Mouse (Mus musculus) adrenal gland, postnatal 36 days (tissue): ENCODE results near the gene Clpx. TPM values are rescaled to one million over a fixed set of nuclear protein-coding genes. Genes with fewer than 3 reads are reported as not detected.

ENCODE experiments used
- DNase-seq, 2 experiments: peaks; one replicate each; pipeline ENCODE4 v3.0.0; 2021; ENCODE audit warnings: mixed read lengths in 1 of 2
- total RNA-seq, 2 experiments: library from RNA; stranded (reverse); gene quantifications; 2 replicates each; pipeline ENCODE4 v1.2.3; 2021

The Clpx gene
- total RNA-seq, 2 experiments from 2014 or later = 65.6 to 75.8 TPM

- peak; percentile 51 to 65 for DNase-seq
These were observed 52.5 kb downstream of the Clpx start for GRCm38 (mm10) chr9:65346476-65347111.

- no peak for DNase-seq
These were observed 53.2 kb downstream of the Clpx start for GRCm38 (mm10) chr9:65347112-65347850.

GRCm38 (mm10) chr9:65353251-65353650 is 59.2 kb downstream of the Clpx start:
- peak in 1 of 2 experiments; percentile 20 for DNase-seq

GRCm38 (mm10) chr9:65356561-65356960 is 62.5 kb downstream of the Clpx start:
- DNase-seq = no peak

GRCm38 (mm10) chr9:65356971-65357370 is 62.9 kb downstream of the Clpx start:
- DNase-seq = peak; percentile 76 to 79

- no peak for DNase-seq
These were observed 65.0 kb downstream of the Clpx start for GRCm38 (mm10) chr9:65358956-65359480.

- no peak for DNase-seq
These were observed 66.8 kb downstream of the Clpx start, which contains the start of gene Ubap1l for GRCm38 (mm10) chr9:65360641-65361448. Gene Ubap1l, plus strand, starts transcription at chr9:65361041.

GRCm38 (mm10) chr9:65363684-65364083 is 69.6 kb downstream of the Clpx start:
- DNase-seq = no peak

GRCm38 (mm10) chr9:65365721-65366120 is 71.7 kb downstream of the Clpx start:
- no peak for DNase-seq

- DNase-seq = no peak
These were observed 77.7 kb downstream of the Clpx start for GRCm38 (mm10) chr9:65371756-65372155.

- DNase-seq = peak; percentile 42 to 64
These were observed 78.4 kb downstream of the Clpx start for GRCm38 (mm10) chr9:65372449-65372848.

- DNase-seq = peak in 1 of 2 experiments; percentile 22
These were observed 80.6 kb downstream of the Clpx start for GRCm38 (mm10) chr9:65374468-65375162.

- peak in 1 of 2 experiments; percentile 54 for DNase-seq
These were observed 81.3 kb downstream of the Clpx start for GRCm38 (mm10) chr9:65375163-65375934.

Other genes starting within 250 kb of the Clpx start
- 10 to 100 TPM; 31.8 to 32.6 TPM for gene Igdcc4, start 192.8 kb upstream of the Clpx start, total RNA-seq
- gene Igdcc3, start 153.1 kb upstream of the Clpx start, total RNA-seq = 1 to 10 TPM; 1.2 to 1.9 TPM
- gene Parp16, start 98.9 kb upstream of the Clpx start, total RNA-seq = 10 to 100 TPM; 11.8 to 21.2 TPM
- 1 to 10 TPM; 4.7 to 6.2 TPM for gene Cilp, start 29.1 kb upstream of the Clpx start, total RNA-seq
- 10 to 100 TPM; 17.8 to 18.6 TPM for gene Pdcd7, start 51.8 kb downstream of the Clpx start, total RNA-seq
- 1 to 10 TPM in 1 of 2 experiments, under 1 TPM in 1; 0.60 to 1.0 TPM for gene Ubap1l, start 66.8 kb downstream of the Clpx start, total RNA-seq
- gene Kbtbd13, start 97.4 kb downstream of the Clpx start, total RNA-seq = under 1 TPM; 0.10 to 0.26 TPM
- gene Rasl12, start 104.2 kb downstream of the Clpx start, total RNA-seq = 10 to 100 TPM; 11.9 to 12.7 TPM
- gene Slc51b, start 128.7 kb downstream of the Clpx start, total RNA-seq = not detected
- 10 to 100 TPM; 13.4 to 14.2 TPM for gene Mtfmt, start 141.5 kb downstream of the Clpx start, total RNA-seq
- 10 to 100 TPM; 61.9 to 70.4 TPM for gene Spg21, start 166.7 kb downstream of the Clpx start, total RNA-seq
- gene Ankdd1a, start 225.9 kb downstream of the Clpx start, total RNA-seq = 1 to 10 TPM; 2.0 to 3.4 TPM